Mouse (Mus musculus) gastrocnemius, adult 8-10 months (tissue): ENCODE data around the gene Gm28778. TPM values are rescaled to one million over a fixed set of nuclear protein-coding genes. Genes with fewer than 3 reads are reported as not detected.

Experiments used
- total RNA-seq, 4 experiments: library from RNA; stranded (reverse); gene quantifications; 2 replicates each; pipeline ENCODE4 v1.2.4; 2022

Gm28778 gene
- total RNA-seq, 4 experiments from 2014 or later: 0.94 TPM; not detected in 3

Other genes starting within 250 kb of the Gm28778 start
- gene Mstn, start 235.5 kb upstream of the Gm28778 start, total RNA-seq: 10 to 100 TPM; 61.3 to 79.1 (median 64.6) TPM
- not detected for gene 1700019A02Rik, start 109.5 kb upstream of the Gm28778 start, total RNA-seq
- 1 to 10 TPM; 5.5 to 6.6 (median 6.1) TPM for gene Pms1, start 93 bp upstream of the Gm28778 start, total RNA-seq
- 1 to 10 TPM; 7.3 to 7.8 (median 7.4) TPM for gene Ormdl1, start within 50 bp of the Gm28778 start, total RNA-seq
- 10 to 100 TPM; 21.2 to 26.6 (median 25.3) TPM for gene Osgepl1, start 16.5 kb downstream of the Gm28778 start, total RNA-seq
- 1 to 10 TPM in 3 of 4 experiments, not detected in 1; 6.8 to 9.6 (median 7.3) TPM for gene Asdurf, start 55.5 kb downstream of the Gm28778 start, total RNA-seq
- under 1 TPM in 3 of 4 experiments, not detected in 1; 0.19 to 0.34 (median 0.21) TPM for gene Gm28551, start 55.6 kb downstream of the Gm28778 start, total RNA-seq
- 10 to 100 TPM; 63.5 to 69.8 (median 66.5) TPM for gene Asnsd1, start 55.6 kb downstream of the Gm28778 start, total RNA-seq